Mouse (Mus musculus) liver, embryonic 14.5 days (tissue): Measurements from ENCODE around the gene Nfyb.

Experiments used
- CTCF ChIP-seq: IDR thresholded peaks from 2 replicates; pipeline ENCODE4 v1.5.1; 2016; ENCODE audit warnings: antibody characterized with exemption, low read depth, control low read depth
- EP300 ChIP-seq: IDR thresholded peaks from 2 replicates; pipeline ENCODE4 v1.6.1; 2016; ENCODE audit warnings: antibody characterized with exemption, low read depth

GRCm38 (mm10) chr10:82791713-82792112, 27.8 kb upstream of the Nfyb start:
- TF ChIP-seq CTCF = peak; percentile 41
- TF ChIP-seq EP300 = no peak
